Mouse (Mus musculus) embryonic facial prominence, embryonic 11.5 days (tissue): ENCODE measurements at regions not wholly inside any gene's neighbourhood (a gene's known extent, or its start where the extent isn't known, plus 50 kb on each side); places are given as distances from the start of the nearest gene placed in this dataset.
A peak's percentile ranks its signal among the peaks of the same experiment; 100 is the strongest.

ENCODE experiments used
- ATAC-seq: fragments of 200-750 bp; cut with Nextera tagmentation; replicated peaks from 2 replicates; pipeline ENCODE4 v1.8.0; 2017; ENCODE audit warnings: low read depth; ENCODE audit not compliant: insufficient number of reproducible peaks, low FRiP score, low TSS enrichment
- DNase-seq: peaks from one replicate; pipeline ENCODE4 v3.0.0-alpha.2; 2015; ENCODE audit warnings: low spot score
- H3K27ac ChIP-seq: fragments of 300-500 bp; sonication (generic); replicated peaks from 2 replicates; pipeline ENCODE4 v1.5.1; 2014; ENCODE audit warnings: mild to moderate bottlenecking, low read depth, low read length, control low read depth
- H3K27me3 ChIP-seq: fragments of 300-500 bp; sonication (generic); 2 replicates; pipeline ENCODE4 v1.6.1; 2014; ENCODE audit warnings: mild to moderate bottlenecking, low read length, moderate library complexity, mixed read lengths; ENCODE audit not compliant: control insufficient read depth, insufficient read depth
- H3K36me3 ChIP-seq: fragments of 300-500 bp; sonication (generic); replicated peaks from 2 replicates; pipeline ENCODE4 v1.6.1; 2014; ENCODE audit warnings: low read depth, mild to moderate bottlenecking, low read length, moderate library complexity, mixed read lengths; ENCODE audit not compliant: control insufficient read depth, insufficient read depth
- H3K4me1 ChIP-seq: fragments of 300-500 bp; sonication (generic); 2 replicates; pipeline ENCODE4 v1.6.1; 2014; ENCODE audit warnings: low read length, mixed read lengths; ENCODE audit not compliant: control insufficient read depth, insufficient read depth
- H3K4me2 ChIP-seq: fragments of 300-500 bp; sonication (generic); 2 replicates; pipeline ENCODE4 v1.6.1; 2014; ENCODE audit warnings: low read depth, mild to moderate bottlenecking, control low read depth, low read length, moderate library complexity
- H3K4me3 ChIP-seq: fragments of 300-500 bp; sonication (generic); 2 replicates; pipeline ENCODE4 v1.5.1; 2014; ENCODE audit warnings: low read depth, low read length, control low read depth
- H3K9ac ChIP-seq: fragments of 300-500 bp; sonication (generic); replicated peaks from 2 replicates; pipeline ENCODE4 v1.6.1; 2014; ENCODE audit warnings: mild to moderate bottlenecking, control low read depth, low read length
- H3K9me3 ChIP-seq: fragments of 300-500 bp; sonication (generic); replicated peaks from 2 replicates; pipeline ENCODE4 v1.6.1; 2016; ENCODE audit warnings: mild to moderate bottlenecking, low read length, inconsistent platforms, mixed read lengths; ENCODE audit not compliant: control insufficient read depth
- WGBS: fragments of 180-500 bp; shearing (Covaris S2); extraction: QIAGEN DNeasy Blood & Tissue Kit; methylation state at CpG from one replicate; pipeline ENCODE4 v1.1.7; 2014; 5-methylcytosine and 5-hydroxymethylcytosine counted together

DNA sequence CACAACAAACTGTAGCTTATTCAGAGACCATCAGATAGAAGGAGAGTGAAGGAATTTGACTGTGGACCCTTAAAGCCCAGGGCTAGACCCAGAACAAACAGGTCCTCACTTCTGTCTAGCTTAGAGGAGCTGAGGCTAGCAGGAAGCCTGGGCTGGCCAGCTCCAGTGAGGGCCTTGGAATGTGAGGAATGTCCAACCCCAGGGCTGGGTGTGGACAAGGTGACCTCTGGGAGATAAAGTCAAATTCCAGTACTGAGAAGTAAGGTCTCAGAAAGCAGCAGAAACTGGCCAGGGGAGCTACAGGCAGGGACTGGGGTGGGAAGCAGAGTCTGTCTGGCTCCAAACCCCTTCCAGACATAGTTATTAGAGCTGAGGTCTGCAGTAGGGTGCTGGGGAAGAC lies 51.0 kb upstream of the Ssbp3 start:
- Histone ChIP-seq H3K4me1 (peaks cover 26% of the 10 kb centered on the region), H3K9ac (no peak overlapping the region), H3K27ac (0 out of 2 replicates have a peak overlapping the region, but pooled peaks have one; percentile 52), H3K9me3 (no peaks in the 10 kb centered on the region), H3K27me3 (no peaks in the 10 kb centered on the region), H3K4me2 (no peak overlapping the region), H3K36me3 (no peaks in the 10 kb centered on the region), H3K4me3 (no peak overlapping the region)
- ATAC-seq (no peak), DNase-seq (peak; percentile 57)

DNA sequence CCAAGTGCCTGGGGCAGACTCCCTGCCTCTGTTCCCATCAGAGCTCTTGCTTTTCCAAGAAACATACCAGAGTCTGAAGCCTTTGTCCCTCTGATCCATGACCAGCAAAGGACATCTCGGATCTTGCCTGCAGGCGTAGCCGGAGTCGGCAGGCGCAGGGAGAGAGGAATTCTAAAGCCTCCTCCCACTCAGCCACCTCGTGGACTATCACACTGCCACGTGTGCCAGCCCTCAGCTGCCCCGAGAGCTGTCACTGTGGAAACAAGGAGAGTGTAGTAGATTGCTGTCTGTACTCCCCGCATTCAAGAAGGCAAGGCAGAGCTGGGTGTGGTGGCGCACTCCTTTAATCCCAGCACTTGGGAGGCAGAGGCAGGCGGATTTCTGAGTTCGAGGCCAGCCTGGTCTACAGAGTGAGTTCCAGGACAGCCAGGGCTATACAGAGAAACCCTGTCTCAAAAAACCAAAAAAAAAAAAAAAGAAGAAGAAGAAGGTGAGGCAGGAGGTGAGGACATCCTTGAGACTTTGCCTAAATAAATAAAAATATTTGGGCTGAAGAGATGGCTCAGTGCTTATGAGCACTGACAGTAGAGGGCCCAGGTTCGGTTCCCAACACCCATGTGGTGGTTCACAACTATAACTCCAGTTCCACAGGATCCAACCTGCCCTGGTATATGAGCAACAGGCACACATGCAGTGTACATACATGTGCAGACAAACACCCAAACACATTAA lies 52.0 kb upstream of the Ssbp3 start:
- DNase-seq, result no peak
- 70% methylated on average over 13 of the region's 13 CpGs for WGBS

DNA sequence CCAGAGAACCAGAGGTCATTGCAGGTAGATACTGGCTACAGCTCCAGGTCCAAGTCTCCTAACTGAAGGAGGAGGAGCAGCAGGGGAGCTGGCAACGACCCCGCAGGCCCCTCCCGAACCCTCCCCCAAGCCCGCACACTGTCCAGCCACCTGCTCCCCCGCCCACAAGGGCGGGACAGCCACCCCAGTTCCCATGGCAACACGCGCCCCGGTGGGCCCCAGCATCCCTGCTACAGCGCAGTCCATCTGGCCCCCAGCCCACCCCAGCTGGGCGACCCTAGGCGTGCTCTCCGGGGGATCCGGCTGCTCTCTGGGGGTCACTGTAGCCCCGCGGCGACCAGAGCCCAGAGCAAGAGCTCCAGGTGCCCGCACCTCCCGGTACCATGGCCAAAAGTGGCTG lies 51.0 kb upstream of the Acot11 start:
- peak overlapping the region; percentile 32 for H3K4me2 ChIP-seq
- peak overlapping the region; percentile 18; the same call in 1 of the 2 replicates for H3K9ac ChIP-seq
- H3K4me1 ChIP-seq, result peaks cover 27% of the 10 kb centered on the region
- no peaks in the 10 kb centered on the region for H3K36me3 ChIP-seq
- DNase-seq (peak; percentile 43), ATAC-seq (no peak; the same call in 1 of the 2 replicates)
- no peak overlapping the region for H3K4me3 ChIP-seq
- peak overlapping the region; percentile 52 for H3K27ac ChIP-seq
- WGBS, result 7% methylated on average over 17 of the region's 19 CpGs
- no peaks in the 10 kb centered on the region for H3K27me3 ChIP-seq
- no peaks in the 10 kb centered on the region for H3K9me3 ChIP-seq

More for the DNA sequence above, 52.0 kb upstream of the Ssbp3 start:
- Histone ChIP-seq H3K27ac (no peak overlapping the region; the same call in 1 of the 2 replicates), H3K9me3 (no peaks in the 10 kb centered on the region), H3K9ac (no peak overlapping the region), H3K4me3 (no peak overlapping the region), H3K4me2 (no peak overlapping the region), H3K27me3 (no peaks in the 10 kb centered on the region), H3K36me3 (no peaks in the 10 kb centered on the region), H3K4me1 (peaks cover 33% of the 10 kb centered on the region)
- ATAC-seq, result no peak

DNA sequence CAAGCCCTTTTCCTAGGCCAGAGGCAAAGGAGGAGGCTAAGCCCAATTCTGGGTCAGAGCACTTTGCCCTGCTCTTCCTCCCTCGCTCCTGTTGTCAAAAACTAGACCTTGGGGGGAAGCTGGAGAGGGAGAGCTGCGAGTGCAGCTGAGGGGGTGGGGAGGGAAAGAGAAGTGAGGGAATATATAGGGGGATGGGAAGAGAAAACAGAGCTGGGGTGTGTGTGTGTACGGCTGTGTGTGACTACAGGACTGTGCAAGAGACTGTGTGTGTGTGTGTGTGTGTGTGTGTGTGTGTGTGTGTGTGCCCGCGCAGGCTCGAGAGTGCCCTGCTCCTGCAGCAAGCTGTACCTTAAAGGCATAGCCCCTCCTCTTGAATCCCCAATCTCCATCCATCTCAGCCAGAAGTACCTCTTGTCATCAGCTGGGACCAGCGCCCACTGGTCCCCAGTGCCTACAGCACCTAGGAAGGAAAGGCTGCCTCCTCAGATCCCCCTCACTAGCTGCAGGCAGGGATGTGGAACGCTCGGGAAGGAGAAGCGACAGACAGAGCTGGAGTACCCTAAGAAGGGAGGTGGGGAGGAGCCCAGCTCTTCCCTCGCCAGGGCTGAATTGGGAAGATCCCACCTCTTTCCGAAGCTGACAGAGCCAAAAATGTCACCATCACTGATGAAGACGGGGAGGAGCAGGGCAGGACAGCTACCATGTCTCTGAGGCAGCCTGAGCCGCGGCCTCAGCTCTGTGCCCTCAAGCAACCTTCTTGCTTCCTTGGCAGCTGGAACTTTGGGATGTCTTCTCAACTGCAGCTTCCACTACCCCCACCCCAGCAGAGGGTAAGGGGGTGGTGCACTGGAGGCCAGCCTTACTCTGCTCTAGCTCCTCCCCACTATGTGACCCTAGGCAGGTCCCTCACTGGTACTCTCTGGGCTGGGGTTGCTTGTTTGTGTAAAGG lies 49.8 kb upstream of the Acot11 start:
- peak; percentile 74 for ATAC-seq
- peaks cover 26% of the 10 kb centered on the region for H3K4me1 ChIP-seq
- H3K36me3 ChIP-seq, result no peaks in the 10 kb centered on the region
- peak overlapping the region; percentile 49 for H3K9ac ChIP-seq
- no peaks in the 10 kb centered on the region for H3K9me3 ChIP-seq
- no peaks in the 10 kb centered on the region for H3K27me3 ChIP-seq
- no peak overlapping the region for H3K4me3 ChIP-seq
- WGBS, result 7% methylated on average over 15 of the region's 15 CpGs
- peak overlapping the region; percentile 10 for H3K4me2 ChIP-seq
- peak; percentile 65 for DNase-seq
- H3K27ac ChIP-seq, result peak overlapping the region; percentile 89
